Mouse (Mus musculus) bone marrow, adult 2 months (tissue): ENCODE measurements around the gene Ndrg3.

Experiments
- CTCF ChIP-seq: fragments of 200-500 bp; IDR thresholded peaks from 2 replicates; pipeline ENCODE4 v1.5.1; 2011; ENCODE audit warnings: low read length, control low read depth; ENCODE audit not compliant: control insufficient read depth, insufficient read depth
- POLR2A ChIP-seq: fragments of 200-500 bp; IDR thresholded peaks from 2 replicates; pipeline ENCODE4 v1.6.1; 2011; ENCODE audit warnings: low read depth, mild to moderate bottlenecking, control low read depth, low read length, borderline replicate concordance; ENCODE audit not compliant: control insufficient read depth

GRCm38 (mm10) chr2:157041421-157041820, 49.6 kb upstream of the Ndrg3 start:
- no peak for TF ChIP-seq POLR2A
- TF ChIP-seq CTCF = no peak
